Mouse (Mus musculus) C2C12 (cell line): Measurements from ENCODE around the gene Vapb.

Experiments used
- CEBPB ChIP-seq: IDR thresholded peaks from one replicate; pipeline ENCODE4 v1.6.1; 2011; ENCODE audit warnings: low read depth, mild to moderate bottlenecking, control low read depth, moderate library complexity
- CTCF ChIP-seq: IDR thresholded peaks from one replicate; pipeline ENCODE4 v1.5.1; 2011; ENCODE audit not compliant: control insufficient read depth, insufficient read depth, insufficient read length
- MAX ChIP-seq: IDR thresholded peaks from one replicate; pipeline ENCODE4 v1.6.1; 2011; ENCODE audit warnings: mild to moderate bottlenecking, control low read depth
- MYOD1 ChIP-seq: IDR thresholded peaks from one replicate; pipeline ENCODE4 v1.6.1; 2011; ENCODE audit warnings: low read depth; ENCODE audit not compliant: control insufficient read depth, insufficient read length
- MYOG ChIP-seq: IDR thresholded peaks from one replicate; pipeline ENCODE4 v1.6.1; 2011; ENCODE audit not compliant: control insufficient read depth, insufficient read length; ENCODE audit errors: extremely low read depth
- USF1 ChIP-seq: IDR thresholded peaks from one replicate; pipeline ENCODE4 v1.6.1; 2011; ENCODE audit warnings: low read depth, mild to moderate bottlenecking, control low read depth, moderate library complexity

DNA sequence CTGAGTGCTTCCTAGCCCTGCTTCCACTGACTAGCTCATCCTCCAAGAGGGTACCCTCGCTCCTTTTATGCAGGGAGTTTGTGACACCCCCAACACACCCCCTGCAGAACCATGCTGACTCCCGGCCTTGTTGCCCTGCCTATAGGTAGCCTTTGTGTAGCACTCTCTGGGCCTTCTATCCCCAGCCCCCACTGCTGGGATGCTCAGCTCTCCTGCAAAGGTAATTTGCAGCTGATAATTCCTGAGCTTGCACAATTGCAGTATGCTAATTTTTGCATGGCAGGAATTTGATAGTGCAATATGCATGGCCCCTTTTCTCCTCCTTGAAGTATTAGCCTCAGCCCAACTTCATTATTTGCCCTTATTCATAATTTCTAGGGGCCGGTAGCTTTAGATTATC, 38.2 kb downstream of the Vapb start:
- no peak for TF ChIP-seq CTCF
- TF ChIP-seq USF1, result no peak
- TF ChIP-seq MAX, result no peak
- TF ChIP-seq CEBPB, result no peak
- no peak for TF ChIP-seq MYOG
- TF ChIP-seq MYOD1, result no peak
